Mouse (Mus musculus) olfactory bulb, adult 2 months (tissue): Measurements from ENCODE around the gene Rab38. TPM values are rescaled to one million over a fixed set of nuclear protein-coding genes. Genes with fewer than 3 reads are reported as not detected.

Experiments
- H3K27ac ChIP-seq: fragments of 200-500 bp; 2 replicates; pipeline ENCODE4 v1.5.1; 2012; ENCODE audit warnings: low read depth, low read length; ENCODE audit not compliant: insufficient read depth
- H3K4me1 ChIP-seq: fragments of 200-500 bp; 2 replicates; pipeline ENCODE4 v1.6.1; 2012; ENCODE audit warnings: low read length; ENCODE audit not compliant: control insufficient read depth, insufficient read depth
- H3K4me3 ChIP-seq: fragments of 200-500 bp; 2 replicates; pipeline ENCODE4 v1.5.1; 2012; ENCODE audit warnings: mild to moderate bottlenecking, low read depth, low read length, moderate library complexity; ENCODE audit not compliant: insufficient read depth
- CTCF ChIP-seq: fragments of 200-500 bp; IDR thresholded peaks from 2 replicates; pipeline ENCODE4 v1.5.1; 2012; ENCODE audit warnings: low read depth, mild to moderate bottlenecking, low read length, moderate library complexity; ENCODE audit not compliant: insufficient read depth
- POLR2A ChIP-seq: fragments of 200-500 bp; IDR thresholded peaks from 2 replicates; pipeline ENCODE4 v1.6.1; 2012; ENCODE audit warnings: mild to moderate bottlenecking, low read depth, low read length, moderate library complexity; ENCODE audit not compliant: insufficient read depth
- WGBS: fragments of 180-500 bp; shearing (Covaris S2); methylation state at CpG from one replicate; pipeline ENCODE4 v1.1.7; 2018; 5-methylcytosine and 5-hydroxymethylcytosine counted together
- polyA plus RNA-seq: library from polyadenylated mRNA; stranded (reverse); fragments of >200 nt; gene quantifications from 2 replicates; pipeline ENCODE4 v1.2.4, GENCODE M21; 2012; ENCODE audit warnings: low replicate concordance; ENCODE audit not compliant: missing spikeins, insufficient read depth, insufficient read length

Rab38 gene
- polyA plus RNA-seq, 1 experiment = not detected

DNA sequence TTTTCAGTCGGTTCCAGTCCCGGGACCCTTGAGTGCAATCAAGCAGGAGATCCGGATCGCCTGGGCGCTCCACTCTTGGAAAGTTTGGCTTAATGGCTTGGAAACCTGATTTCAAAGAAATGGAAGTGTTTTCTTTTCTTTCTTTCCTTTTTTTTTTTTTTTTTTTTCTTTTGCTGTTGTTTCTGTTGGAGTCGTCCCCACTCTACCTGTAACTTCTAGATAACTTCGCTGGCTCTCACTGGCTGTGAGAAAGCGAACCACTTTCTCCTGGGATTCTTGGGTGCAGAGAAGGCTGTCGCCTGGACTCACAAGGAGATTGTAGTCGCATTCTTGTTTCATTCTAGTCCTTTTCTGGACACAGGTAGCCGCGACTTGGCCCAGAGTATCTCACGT, 615 bp downstream of the Rab38 start:
- Histone ChIP-seq H3K4me1 (peaks cover 7% of the 10 kb centered on the region), H3K27ac (no peak overlapping the region), H3K4me3 (peak overlapping the region; percentile 49)
- TF ChIP-seq POLR2A = no peak
- no peak for TF ChIP-seq CTCF
- 23% methylated on average over 13 of the region's 13 CpGs for WGBS

DNA sequence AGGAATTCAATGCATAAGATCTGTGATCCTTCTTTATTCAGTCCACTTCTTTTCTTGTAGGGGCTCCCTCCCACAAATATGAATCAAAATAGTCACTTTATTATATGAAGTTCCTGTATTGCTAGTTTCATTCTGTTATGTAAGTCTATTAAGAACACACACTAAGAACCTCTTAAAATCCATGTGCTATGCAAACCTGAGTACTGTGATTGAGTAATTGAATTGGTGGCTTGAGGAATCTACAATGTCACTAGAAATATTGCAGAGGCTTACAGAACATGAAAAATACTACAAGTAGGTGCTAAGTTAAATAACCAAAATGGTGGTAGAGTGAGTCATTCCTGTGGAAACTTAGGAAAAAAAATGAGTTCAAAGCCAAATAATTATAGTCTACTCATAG, 10.2 kb downstream of the Rab38 start:
- no peak overlapping the region for H3K27ac ChIP-seq
- H3K4me1 ChIP-seq = no peaks in the 10 kb centered on the region
- TF ChIP-seq POLR2A (no peak), CTCF (no peak)
- no peak overlapping the region for H3K4me3 ChIP-seq

DNA sequence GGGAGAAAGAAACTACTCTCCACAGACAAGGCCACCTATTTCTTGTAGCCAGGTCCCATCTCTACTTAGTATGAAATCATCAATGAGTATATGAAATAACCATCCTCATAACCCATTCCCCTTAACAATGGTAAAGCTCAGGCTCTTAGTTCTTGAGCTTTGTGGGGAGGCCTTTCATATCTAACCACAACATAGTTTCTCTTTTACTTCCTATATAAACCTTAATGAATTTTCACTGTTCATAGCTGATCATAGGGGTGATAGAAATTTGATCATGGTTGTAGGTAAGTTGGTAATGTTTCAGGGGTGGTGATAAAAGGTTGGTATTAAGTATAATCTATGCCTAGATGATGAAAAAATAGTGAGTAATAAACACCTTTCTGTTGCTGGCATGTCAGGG, 12.6 kb downstream of the Rab38 start:
- Histone ChIP-seq H3K4me3 (no peak overlapping the region), H3K4me1 (no peaks in the 10 kb centered on the region), H3K27ac (no peak overlapping the region)
- no peak for TF ChIP-seq POLR2A
- no peak for TF ChIP-seq CTCF

DNA sequence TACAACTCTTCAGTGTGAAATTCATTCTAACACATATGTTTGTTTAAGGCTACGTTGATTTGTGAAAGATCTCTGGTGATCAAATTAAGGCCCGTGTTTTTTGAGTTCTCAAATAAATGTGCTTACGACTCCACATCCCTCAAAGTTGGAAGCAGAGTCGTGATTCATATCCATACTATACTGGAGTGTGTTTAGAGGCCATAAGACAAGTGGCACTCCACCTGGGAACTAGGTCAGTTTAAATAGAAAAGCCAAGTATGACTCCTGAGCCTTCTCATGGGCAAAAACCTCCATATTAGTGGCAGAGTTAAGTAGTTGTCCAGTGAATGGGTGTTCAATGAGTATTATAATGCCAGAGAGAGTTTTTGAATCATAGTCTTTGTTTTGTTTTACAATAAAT, 13.4 kb downstream of the Rab38 start:
- Histone ChIP-seq H3K4me3 (no peak overlapping the region), H3K4me1 (no peaks in the 10 kb centered on the region), H3K27ac (no peak overlapping the region)
- TF ChIP-seq CTCF = no peak
- TF ChIP-seq POLR2A = no peak
- 90% methylated on average over 4 of the region's 4 CpGs for WGBS

DNA sequence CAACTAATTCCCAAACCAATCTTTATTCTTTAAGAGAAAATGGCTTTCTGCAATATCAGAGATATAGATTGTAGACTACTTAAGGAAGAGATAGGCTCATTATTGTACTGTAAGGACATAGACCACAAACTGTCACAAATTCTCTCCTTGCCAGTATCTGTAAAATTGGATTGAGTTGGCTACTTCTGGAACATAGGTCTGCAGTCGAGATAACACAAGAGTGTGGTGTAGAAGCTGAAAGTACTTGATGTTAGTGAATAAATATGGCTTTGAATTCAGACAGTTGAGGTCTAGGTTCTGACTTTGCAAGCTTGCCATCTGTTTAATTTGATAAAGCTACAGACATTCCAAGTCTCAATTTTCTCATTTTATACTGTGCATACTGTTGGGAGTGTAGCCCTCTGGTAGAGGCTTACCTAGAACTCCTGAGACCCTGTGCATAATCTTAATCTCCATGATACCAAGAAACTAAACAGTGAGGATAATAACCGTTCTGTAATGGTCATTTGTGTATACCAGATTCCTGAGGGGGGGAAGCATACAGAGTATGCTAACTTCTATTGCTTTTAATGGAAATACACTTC, 15.3 kb downstream of the Rab38 start:
- no peaks in the 10 kb centered on the region for H3K4me1 ChIP-seq
- no peak overlapping the region for H3K27ac ChIP-seq
- TF ChIP-seq CTCF = no peak
- no peak for TF ChIP-seq POLR2A
- no peak overlapping the region for H3K4me3 ChIP-seq
- 82% methylated on average over 2 of the region's 2 CpGs for WGBS

DNA sequence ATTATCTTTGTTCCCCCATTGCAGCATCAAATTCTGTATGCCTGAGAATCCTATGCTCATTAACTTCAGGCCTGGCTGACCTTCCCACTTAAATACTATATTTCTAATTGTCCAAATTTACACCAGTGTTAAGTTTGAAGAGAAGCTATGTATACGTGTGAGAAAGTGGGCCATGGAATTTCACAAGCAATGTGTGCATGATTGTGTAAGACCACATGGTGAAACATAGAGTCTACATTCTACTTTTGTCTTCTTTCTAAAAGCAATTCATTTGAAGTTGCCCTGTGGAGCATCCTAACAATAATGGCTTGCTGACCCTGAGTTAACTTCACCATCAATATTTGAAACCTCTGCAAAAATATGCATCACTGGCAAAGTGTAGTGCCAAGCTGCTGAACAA, 23.2 kb downstream of the Rab38 start:
- no peak overlapping the region for H3K4me3 ChIP-seq
- no peak for TF ChIP-seq POLR2A
- no peaks in the 10 kb centered on the region for H3K4me1 ChIP-seq
- H3K27ac ChIP-seq = no peak overlapping the region
- WGBS = 82% methylated on average over 1 of the region's 1 CpGs

DNA sequence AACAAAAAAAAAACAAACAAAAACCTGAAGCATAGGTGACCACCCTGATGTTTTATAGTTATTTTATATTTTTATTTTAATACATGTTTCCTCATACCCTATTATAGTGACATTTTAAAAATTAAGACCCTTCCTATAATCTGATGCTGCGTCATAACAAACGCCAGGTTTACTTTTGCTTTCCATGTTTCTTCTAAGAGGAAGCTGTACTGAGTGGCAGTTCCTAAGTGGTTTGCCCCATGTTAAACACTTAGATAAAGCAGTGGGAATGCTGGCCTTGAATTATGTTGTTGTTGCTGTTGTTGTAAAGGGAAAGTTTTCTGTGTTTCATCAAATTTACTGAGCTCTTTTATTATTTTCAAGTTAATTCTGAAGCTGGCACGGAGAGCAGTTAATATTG, 27.8 kb downstream of the Rab38 start:
- TF ChIP-seq CTCF (no peak), POLR2A (no peak)
- Histone ChIP-seq H3K4me1 (no peaks in the 10 kb centered on the region), H3K4me3 (no peak overlapping the region), H3K27ac (no peak overlapping the region)
- WGBS = 90% methylated on average over 3 of the region's 3 CpGs

DNA sequence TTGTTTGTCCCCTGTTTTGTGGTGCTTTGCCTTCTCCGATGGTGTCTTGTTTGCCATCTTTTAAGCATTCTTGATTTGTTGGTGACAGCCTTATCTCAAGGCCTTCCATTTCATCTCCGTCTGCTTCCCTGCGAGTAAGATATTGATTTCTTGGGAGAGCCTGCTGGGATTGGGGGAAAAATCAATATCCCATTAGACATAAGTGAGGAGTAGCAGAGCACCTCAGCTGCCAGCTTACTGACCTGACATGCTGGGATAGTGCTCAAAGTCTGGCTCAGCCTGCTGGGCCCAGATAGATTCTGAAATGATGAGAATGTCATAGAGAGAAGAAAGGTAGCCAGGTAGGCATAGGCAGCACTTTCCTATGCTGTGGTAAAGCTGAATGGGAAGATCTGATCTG, 37.7 kb downstream of the Rab38 start:
- Histone ChIP-seq H3K4me3 (no peak overlapping the region), H3K27ac (no peak overlapping the region), H3K4me1 (no peaks in the 10 kb centered on the region)
- 89% methylated on average over 3 of the region's 3 CpGs for WGBS
- TF ChIP-seq POLR2A = no peak
- TF ChIP-seq CTCF = no peak

DNA sequence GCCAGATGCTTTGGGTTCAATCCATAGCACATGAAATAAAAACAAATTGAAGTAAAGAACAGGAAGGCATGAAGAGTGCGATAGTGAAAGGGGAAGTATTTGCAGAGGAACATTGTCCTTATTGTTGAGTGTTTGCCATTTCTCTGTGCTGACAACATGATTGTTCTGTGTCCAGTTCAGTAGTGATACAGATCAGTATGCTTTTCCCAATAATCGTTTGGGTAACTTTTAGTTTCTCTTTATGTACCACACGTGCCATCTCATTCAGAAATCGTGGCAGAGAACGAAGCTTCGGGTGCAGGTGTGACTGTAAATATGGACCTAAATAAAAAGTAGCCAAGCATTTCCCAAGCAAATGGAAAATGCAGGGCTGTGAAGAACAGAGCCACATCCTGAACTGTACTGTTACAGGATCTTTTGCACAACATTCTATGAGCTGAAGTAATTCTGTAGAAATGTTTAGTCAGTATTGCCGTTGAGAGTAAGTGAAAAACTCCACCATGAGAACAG, 52.1 kb downstream of the Rab38 start:
- 89% methylated on average over 7 of the region's 7 CpGs for WGBS
- Histone ChIP-seq H3K4me3 (no peak overlapping the region), H3K4me1 (no peaks in the 10 kb centered on the region), H3K27ac (no peak overlapping the region)
- no peak for TF ChIP-seq POLR2A

DNA sequence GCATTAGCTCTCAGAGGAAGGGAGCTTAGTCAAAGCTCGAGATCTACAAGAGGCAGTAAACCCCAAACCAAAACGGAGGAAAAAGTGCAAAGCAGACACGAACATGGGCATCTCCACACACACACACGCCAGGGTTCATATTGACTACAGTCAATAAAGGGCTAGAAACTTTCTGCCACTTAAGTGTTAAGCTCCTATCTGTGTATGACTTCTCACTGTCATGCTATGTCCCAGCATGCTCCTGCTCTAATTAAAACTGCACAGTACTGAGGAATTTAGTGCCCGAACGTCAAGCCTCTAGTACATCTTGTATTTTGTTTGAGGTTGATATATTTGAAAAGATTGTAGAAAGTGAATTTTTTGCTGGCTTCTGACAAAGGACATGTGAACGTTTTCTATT, 52.6 kb downstream of the Rab38 start:
- H3K4me3 ChIP-seq = no peak overlapping the region
- no peak overlapping the region for H3K27ac ChIP-seq
- TF ChIP-seq POLR2A = no peak
- no peak for TF ChIP-seq CTCF
- WGBS = 78% methylated on average over 7 of the region's 7 CpGs
- no peaks in the 10 kb centered on the region for H3K4me1 ChIP-seq
